Mouse (Mus musculus) ovary, postnatal 36 days (tissue): ENCODE measurements around the gene Akap2.

Experiments used
- DNase-seq: peaks from one replicate; pipeline ENCODE4 v3.0.0; 2022; ENCODE audit warnings: low spot score, mixed read lengths

Gene Akap2

DNA sequence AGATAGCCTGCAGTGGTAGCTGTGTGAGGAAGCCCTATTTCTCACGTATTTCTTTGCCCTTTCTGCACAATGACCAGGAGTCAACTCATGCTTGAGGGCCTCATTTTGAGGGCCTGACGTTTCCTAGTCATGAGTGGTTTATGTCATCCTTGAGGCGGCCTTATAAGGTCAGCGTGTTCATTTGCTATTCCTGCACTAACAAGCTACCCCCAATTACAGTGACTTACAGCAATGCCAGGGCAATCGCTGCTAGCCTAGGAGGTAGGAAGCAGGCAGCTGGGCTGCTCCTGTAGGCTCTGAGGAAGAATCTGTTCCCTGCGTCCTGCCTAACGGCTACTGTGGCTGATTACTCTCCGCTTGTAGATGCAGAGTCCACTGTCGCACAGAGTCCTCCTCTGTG is 119.6 kb downstream of the Akap2 start:
- no peak for DNase-seq

DNA sequence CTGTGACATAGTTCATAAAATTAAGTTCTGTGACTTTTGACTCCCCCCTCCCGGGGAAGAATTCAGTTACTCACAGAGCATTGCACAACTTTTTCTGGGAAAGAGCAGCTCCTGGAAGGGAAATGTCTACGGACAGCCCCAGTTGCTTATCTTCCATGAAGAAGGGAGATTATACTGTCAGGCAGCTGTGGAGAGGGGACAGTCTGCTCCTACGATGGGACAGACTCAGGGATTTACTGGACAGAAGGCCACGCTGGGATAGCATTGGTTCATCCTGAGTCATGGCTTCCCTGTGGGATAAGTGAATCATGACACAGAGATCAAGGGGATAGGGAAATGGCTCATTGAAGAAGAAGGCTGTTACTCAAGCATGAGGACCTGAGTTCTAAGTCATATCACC is 121.9 kb downstream of the Akap2 start:
- no peak for DNase-seq

DNA sequence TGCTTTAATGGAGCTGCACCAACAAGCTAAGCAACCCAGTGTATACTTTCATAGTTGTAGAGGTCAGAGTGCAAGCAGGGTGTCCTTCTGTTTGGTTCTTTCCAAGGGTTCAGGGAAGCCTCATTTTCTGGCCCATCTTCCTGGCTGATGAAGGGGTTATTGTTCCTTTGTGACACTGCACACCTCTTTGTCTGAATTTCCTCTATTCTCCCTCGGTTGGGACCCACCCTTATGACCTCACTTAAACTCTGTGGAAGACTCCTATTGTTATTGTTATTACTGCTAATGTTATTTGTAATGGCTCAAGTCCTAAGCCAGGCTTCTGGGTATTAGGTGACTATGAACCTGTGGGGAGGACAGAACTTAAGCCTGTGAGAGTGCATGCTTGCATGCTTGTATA is 124.5 kb downstream of the Akap2 start:
- no peak for DNase-seq

DNA sequence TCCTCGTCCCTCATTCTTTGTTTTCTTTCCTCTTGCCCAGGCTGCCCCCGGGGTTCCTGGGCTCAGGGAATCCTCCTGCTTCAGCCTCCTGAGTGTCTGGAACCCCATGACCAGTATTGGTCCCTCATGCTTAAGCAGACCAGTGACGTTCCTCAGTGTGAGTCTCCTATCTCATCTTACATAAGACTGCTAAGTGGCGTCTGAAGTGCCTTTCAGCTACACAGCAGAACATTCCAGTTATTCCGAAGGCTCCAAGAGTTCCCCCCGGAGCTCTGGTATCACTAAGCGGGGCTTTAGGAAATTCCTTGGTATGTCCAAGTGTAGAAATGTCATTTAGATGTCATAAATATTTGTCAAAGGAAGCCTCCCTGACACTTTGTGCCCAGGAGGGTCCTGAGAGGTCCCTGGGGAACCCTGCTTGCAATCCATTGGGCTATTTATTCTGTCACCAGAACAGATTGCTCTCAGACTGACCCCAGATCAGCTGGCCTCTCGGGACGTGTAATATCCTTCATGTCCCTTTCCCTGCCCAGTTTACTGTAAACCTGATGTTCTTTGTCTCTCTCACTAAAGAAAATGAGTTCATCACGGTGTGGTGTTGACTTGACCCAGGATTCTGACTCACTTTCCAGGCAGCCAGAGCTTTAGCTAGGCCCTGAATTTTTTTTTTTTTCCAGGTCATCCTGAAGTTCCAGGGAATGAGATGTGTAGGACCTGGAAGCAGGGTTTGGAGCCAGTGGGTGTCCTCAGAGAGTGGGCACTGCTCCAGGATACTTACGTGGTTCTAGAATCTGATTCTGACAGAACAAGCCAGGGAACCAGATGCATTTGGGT is 125.2 kb downstream of the Akap2 start:
- DNase-seq = no peak

DNA sequence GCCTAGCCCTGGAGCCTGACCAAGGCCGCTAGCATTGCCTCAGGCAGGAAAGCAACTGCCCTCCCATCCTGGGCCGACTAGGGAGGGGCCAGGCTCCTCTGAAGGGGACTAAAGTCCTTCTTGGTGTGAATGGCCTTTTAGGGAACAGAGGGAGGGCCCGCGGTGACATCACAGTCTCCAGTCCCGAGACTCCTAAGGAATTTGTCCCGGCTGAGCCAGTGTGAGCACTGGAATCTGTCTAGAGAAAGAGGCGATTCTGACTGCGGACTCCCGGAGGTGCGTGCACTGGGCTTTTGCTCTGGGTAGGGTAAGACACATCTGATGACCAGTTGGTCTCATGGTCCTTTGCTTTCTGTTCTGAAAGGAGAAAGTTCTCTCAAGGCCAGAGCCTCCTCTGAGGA is 127.6 kb downstream of the Akap2 start:
- DNase-seq = peak; percentile 84

DNA sequence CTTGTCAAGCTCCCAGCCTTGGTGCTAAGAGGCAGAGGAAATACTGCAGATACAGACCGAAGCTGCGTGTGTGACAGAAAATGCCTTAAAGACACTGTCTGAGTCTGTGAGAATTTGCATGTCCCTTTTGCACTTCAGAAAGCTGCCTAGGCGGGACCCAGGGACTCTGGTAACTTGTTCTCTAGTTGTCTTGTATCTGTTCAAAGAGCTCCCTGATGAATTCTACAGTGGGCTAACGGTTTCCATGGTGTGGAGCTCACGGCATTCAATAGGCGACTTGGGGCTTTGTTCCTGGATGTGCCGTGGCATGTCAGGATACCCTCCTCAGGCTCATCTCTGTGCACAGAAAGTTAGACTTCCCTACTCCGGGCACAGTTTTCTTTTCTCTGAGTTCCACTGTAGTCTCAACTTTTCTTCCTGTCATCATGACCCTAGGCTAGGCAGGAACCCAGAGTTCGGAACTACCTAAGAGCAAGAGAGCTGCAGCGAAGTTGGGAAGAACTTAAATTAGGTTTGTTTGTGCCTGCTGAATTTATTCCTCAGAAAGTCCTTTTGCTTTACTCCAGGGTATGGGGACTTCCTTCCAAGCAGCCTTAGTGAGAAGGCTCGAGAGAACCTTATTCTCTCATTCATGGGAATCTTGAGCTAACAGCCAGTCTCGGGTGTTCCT is 128.2 kb downstream of the Akap2 start:
- DNase-seq = no peak

DNA sequence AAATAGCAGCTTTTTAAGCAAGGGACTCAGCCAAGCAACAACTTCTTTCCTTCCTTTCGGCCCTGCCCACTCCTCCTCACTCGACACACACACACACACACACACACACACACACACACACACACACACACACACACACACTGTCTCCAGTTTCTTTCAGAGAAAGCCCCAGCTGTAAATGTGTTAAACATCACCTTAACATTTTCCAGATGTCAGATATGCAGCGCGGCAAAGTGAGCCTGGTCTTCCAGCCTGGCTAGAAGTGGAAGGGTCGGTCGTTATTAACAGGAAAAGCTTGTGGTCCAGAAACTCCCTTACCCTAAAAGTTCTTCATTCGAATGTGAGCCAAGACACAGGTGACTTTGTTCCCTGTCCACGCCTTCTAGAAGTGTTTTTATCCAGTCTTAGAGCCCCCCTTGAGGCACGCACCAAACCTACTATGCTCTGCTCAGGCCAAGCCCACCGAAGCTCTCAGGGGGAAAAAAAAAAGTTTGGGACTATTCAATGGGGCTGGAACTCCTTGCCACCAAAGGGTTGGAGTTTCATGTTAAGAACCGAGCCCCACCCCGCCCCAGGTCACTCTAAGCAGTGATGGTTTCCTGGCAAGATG is 129.0 kb downstream of the Akap2 start:
- no peak for DNase-seq

DNA sequence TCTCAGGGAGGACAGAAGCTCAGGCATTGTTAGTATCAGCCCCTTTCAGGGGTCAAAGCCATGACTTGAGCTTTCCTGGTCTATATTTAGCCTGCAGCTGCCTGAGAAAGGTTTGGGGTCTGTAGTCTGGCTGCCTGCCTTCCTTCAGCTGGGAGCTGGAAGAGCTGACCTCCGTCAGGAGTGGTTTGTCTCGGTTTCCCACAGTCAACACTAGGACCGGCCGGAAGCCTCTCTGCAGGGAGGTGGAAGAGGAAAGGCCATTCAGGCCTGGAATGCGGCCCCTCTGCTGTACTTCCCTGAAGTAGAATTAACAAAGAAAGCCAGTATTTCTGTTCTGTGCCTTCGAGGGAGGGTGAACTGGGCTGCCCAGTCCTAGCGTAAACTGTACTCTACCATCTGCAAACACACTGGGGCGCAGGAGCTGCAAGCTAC is 129.6 kb downstream of the Akap2 start:
- DNase-seq = peak; percentile 26

DNA sequence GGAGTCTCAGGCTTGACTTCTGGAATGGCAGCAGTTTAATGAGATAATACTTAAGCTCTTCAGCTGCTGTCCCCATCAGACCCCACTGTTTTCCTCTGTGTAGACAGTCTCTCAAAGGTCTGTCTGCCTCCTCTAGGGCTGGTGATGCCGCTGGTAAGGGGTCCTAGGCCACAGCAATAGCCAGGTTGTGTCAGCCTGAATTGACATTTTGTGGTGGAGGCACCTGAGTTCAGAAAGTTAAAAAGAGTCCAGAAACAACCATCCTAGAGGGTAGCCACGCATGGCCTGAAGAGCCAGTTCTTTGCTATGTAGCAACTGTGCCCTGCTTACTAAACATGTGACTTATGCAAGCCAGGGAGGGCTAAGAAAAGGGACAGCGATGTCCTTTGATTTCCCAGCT is 130.2 kb downstream of the Akap2 start:
- DNase-seq = no peak

DNA sequence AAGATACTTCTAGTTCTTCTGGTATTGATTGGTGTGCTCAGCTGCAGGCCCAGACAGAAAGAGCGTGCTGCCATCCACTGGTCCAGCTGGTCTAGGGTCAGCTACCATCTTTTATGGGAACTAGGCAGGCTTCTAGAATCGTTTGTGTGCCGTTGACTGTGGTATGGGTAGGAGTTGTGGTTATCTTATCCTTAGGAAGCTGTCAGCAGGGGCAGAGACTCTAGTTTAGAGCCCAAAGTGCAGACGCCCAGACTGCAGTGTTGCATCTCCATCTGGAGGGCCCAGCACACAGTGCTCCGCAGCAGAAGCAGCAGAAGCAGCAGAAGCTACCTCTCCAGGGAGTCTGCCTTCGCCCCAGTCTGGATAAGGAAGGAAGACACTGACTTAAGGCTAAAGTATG is 132.0 kb downstream of the Akap2 start:
- DNase-seq = no peak

DNA sequence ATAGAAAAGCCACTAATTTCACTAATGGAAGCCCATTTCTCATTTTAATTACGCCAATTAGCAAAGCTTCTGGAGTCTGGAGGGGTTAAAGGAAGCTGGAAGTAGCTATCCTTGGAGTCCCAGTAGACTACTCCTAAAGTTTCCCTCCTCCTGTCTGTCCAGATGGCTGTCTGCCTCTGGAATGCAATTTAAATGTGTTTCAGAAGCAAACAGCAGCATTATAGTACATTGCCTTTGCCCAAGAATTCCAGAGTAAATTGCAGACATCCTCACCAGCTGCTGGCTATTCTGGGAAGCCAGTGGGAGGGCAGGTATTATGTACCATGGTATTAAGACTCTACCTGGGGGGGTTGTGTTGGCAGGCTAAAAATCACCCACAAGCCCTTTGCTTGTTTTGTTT is 134.3 kb downstream of the Akap2 start:
- no peak for DNase-seq

DNA sequence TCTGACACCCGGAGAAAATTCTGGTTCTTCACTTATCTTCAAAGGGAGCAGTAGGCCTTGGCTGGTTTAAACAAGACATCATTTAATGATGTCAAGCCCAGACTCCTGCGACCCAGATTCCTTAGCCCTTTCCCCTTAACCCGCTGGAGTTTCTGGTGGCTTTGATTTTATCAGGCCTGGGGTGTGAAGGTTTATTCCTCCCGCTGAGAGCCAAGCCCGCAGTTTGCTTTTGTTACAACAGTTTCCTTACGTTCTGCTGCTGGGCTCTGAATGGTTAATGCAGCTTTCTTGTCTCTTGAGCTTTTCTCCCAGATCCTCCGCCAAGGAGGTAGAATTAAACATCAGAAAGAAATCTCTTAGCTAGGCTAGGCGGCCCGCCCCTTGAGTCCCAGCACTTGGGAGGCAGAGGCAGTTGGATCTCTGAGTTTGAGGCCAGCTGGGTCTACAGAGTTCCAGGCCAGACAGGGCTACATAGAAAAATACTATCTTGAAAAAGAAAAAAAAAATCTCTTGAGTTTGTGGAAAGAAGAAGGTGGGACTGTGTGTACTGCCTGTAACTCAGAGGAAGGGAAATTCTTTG is 135.1 kb downstream of the Akap2 start:
- no peak for DNase-seq

DNA sequence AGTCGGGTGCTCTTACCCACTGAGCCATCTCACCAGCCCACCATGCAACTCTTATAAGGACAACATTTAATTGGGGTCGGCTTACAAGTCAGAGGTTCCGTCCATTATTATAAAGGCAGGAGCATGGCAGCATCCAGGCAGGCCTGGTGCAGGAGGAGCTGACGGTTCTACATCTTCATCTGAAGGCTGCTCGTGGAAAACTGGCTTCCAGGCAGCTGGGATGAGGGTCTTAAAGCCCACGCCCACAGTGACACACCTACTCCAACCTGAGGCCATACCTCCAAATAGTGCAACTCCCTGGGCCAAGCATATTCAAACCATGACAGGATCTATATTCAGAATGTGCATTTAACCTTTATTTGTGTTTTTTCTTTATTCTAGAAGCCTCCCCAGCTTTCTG is 136.7 kb downstream of the Akap2 start:
- no peak for DNase-seq

DNA sequence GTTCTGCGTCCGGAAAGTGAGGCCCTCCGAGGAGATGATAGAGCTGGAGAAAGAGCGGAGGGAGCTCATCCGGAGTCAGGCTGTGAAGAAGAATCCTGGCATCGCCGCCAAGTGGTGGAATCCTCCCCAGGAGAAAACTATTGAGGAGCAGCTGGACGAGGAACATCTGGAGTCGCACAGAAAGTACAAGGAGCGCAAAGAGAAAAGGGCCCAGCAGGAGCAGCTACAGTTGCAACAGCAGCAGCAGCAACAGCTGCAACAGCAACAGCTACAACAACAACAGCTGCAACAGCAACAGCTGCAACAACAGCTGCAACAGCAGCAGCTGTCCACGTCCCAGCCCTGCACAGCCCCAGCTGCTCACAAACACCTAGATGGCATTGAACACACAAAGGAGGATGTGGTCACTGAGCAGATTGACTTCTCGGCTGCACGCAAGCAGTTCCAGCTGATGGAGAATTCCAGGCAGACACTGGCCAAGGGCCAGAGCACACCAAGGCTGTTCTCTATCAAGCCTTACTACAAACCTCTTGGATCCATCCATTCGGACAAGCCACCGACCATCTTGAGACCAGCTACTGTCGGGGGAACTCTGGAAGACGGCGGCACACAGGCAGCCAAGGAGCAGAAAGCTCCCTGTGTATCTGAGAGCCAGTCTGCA is 138.0 kb downstream of the Akap2 start:
- no peak for DNase-seq

DNA sequence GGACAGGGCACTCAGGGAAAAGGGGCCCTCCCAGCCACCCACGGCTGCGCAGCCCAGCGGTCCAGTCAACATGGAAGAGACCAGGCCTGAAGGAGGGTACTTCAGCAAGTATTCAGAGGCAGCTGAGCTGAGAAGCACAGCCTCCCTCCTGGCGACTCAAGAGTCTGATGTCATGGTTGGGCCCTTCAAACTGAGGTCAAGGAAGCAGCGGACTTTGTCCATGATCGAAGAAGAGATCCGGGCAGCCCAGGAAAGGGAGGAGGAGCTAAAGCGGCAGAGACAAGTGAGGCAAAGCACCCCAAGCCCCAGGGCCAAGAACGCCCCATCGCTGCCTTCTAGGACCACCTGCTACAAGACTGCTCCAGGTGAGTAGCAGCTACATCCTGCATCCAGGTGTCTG is 139.2 kb downstream of the Akap2 start:
- DNase-seq = no peak

DNA sequence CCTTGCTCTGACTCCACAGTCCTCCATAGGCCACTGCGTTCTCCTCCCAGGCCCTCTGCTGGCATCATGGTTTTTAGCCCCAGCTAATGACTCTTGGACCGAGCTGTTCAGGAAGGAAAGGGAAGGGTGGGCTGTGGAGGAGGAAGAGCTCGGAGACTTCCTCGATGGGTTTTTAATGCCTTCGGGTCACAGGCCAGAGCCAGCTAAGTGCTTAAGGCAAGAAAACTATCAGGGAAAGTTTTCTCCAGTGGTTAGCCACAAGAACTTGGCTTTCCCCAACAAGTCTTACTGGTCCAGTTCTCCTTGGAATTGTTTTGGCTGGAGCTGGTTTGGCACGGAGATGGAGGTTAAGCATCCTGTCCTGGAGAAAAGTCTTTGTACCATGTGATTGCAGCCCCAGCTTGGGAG is 142.8 kb downstream of the Akap2 start:
- no peak for DNase-seq

DNA sequence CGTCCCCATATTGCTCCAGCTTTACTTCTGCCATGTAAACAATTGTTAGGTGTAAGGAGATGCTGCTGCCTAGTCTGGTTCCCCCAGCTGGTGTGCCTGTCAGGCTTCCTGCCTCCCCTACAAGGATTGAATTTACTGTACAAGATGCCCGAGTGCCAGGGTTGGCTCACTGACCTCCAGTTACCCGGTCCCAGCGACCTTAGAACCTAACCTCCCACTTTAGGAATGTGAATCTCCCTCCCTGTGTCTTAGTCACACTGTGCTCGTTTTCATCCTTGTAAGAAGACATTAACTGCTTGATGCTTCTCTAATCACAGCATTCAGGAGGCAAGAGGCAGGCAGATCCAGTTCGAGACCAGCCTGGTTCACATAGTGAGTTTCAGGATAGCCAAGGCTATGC is 143.7 kb downstream of the Akap2 start:
- DNase-seq = no peak

DNA sequence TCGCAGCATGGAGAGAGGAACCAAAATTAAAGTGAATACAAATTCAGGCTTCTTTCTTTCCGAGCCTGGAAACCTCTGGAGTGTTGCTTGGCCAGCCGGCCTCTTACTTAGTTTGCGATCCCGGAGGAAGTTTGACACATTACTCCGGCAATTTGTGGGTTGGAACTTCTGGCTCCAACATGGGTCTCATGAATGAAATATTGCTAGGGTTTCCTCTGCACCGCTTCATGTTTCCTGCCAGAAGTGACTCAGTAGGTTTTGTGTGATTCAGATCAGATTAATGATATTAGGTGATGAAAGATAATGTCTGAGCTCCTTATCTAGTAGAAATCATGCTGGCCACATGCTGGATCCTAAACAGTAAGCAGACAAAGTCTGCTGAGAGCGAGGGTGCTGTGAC is 144.4 kb downstream of the Akap2 start:
- no peak for DNase-seq

DNA sequence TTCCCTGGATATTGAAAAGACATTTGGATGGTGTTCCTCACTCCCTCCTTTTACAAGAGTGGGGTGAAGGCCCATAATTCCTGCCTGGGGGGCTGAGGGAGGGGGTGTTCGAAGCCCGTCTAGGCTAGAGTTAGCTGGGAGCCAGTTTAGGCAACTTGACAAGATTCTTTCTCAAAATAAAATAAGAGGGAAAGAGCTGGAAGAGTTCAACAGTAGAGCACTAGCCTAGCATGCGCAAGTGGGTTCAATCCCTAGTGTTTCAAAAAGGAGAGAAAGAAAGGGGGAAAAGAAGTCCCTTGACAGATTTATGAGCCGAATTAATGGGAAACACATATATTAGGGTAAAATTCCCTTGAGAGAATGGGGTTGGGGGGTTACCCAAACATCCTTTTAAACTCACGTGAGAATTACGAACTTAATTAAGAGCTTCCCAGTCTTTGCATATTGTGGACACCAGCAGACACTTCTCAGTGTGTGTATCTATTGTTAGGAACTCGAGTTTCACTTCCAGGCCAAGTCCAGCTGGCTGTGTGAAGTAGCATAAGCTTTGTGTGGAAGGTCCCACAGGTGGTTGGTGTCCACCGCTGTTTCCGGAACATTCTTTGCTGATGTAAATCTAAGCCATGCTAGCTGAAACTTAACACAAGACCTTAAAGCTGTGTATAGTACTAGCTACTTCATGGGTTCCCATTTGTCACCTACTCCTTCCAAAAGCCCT is 145.0 kb downstream of the Akap2 start:
- no peak for DNase-seq

DNA sequence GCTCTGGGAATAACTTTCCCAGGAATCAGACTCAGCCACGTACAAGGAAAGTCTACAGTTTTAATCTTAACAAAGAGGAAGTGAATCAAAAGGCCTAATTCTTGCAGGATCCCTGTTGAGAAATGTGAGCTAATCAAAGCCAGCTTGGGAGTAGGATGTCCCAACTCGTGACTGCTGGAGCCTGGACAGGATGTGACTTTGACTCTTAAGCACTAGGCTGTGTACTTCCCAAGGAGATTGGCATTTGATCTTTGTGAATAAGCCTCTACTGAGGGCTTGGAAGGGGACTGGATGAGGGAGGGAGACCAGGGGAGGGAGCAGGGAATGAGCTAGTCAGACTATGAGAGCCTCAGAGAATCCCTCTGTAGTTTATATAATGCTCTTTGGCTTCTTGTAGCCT is 148.6 kb downstream of the Akap2 start:
- no peak for DNase-seq

DNA sequence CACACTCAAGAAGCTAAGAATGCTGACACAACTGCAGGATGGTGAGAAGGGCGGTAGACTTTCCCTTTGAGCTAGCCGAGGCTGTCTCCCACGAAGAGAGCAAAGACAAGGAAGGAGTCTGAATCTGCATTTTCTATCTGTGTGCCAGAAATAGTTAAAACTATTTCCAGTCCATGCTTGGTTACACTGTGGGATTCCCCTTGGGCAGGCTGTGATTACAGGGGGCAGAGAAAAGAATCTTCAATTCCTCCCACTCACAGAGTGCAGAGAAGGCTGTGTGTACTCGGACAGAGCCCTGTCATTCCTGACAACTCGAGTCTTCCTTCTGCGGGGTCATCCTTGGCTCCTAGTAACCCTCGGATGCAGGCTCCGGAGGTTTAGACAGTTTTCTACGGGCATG is 149.5 kb downstream of the Akap2 start:
- no peak for DNase-seq

DNA sequence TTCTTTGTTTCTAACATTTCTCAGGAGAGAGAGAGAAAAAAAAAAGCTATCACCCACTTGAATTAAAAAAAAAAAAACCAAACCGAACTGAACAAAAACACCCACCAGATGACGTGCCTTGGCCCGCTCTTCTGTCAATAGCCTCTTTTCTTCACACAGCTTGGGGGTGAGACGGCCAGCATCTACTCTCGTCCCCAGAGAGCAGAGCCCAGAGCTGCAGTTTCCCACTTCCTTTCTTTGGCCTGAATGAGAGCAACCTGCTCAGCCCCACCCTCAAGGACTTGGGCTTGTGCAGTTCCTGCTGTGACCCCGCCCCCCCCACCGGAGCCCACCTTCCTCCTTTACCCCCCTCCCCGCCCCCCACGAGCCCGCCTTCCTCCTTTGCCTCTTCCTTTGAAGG is 150.0 kb downstream of the Akap2 start:
- no peak for DNase-seq
